Mouse (Mus musculus): ENCODE data around the gene Csf2rb2. TPM values are rescaled to one million over a fixed set of nuclear protein-coding genes. Genes with fewer than 3 reads are reported as not detected.
"Not testable (repeated sequence)": the region's sequence is repeated elsewhere in the genome, so short reads cannot be mapped to it uniquely, and the experiment has no call there.

Csf2rb2 gene
- 1.6 and 1.9 TPM in 2 replicates for polyA plus RNA-seq (2012; rRNA removed)
- 1.1 and 1.2 TPM in 2 replicates for polyA plus RNA-seq (2014; fragmentation: Nextera tagmentation; extraction: Ambion mirVana)

- ATAC-seq (ENCODE audit: insufficient read depth) = no peak
- Histone ChIP-seq H3K9ac (replicated peaks) (no peak within 1 kb of the TSS), H3K9me3 (ENCODE audit: control insufficient read depth, low read length) (no peaks in the 10 kb centered on the region), H3K4me3 (ENCODE audit: insufficient read depth in 1 of 2, low read depth in 2 of 2, low read length in 2 of 2) (0 out of 4 replicates have a peak within 1 kb of the TSS, but pooled peaks of 1 of the 2 experiments have one; percentile 0), H3K4me1 (replicated peaks; ENCODE audit: control insufficient read depth in 2 of 2, insufficient read depth in 2 of 2, low read length in 1 of 2) (no peaks in the 10 kb centered on the region; a peak in 1 of 4 replicates), H3K27me3 (ENCODE audit: control insufficient read depth, insufficient read depth, low read length) (no peaks in the 10 kb centered on the region), H3K27ac (no peak within 1 kb of the TSS), H3K36me3 (replicated peaks; ENCODE audit: control insufficient read depth, insufficient read depth, low read depth) (no peaks in the 10 kb centered on the region), H3K4me2 (ENCODE audit: low read depth) (no peak within 1 kb of the TSS)
- WGBS (ENCODE audit: insufficient replicate concordance) = 27% methylated on average over 10 of the region's 10 CpGs
- no peak for DNase-seq (ENCODE audit: low read depth in 3 of 3, low spot score in 3 of 3)
- no peak for TF ChIP-seq CTCF (IDR thresholded peaks at IDR 0.05; ENCODE audit: low read depth)
- no peak for TF ChIP-seq EP300 (IDR thresholded peaks at IDR 0.05; ENCODE audit: low read depth)
These were observed at the start of gene Csf2rb2 for GRCm38 (mm10) chr15:78305341-78305933. Gene Csf2rb2, minus strand, starts transcription at chr15:78305721.

GRCm38 (mm10) chr15:78354958-78355357 lies 49.4 kb upstream of the Csf2rb2 start:
- Histone ChIP-seq H3K9ac (replicated peaks) (no peak overlapping the region), H3K4me3 (ENCODE audit: insufficient read depth in 1 of 2, low read depth in 2 of 2, low read length in 2 of 2) (no peak overlapping the region), H3K4me1 (replicated peaks; ENCODE audit: control insufficient read depth in 2 of 2, insufficient read depth in 2 of 2, low read length in 1 of 2) (no peaks in the 10 kb centered on the region), H3K27ac (no peak overlapping the region), H3K27me3 (ENCODE audit: control insufficient read depth, insufficient read depth, low read length) (no peaks in the 10 kb centered on the region), H3K9me3 (ENCODE audit: control insufficient read depth, low read length) (no peaks in the 10 kb centered on the region), H3K4me2 (ENCODE audit: low read depth) (no peak overlapping the region), H3K36me3 (replicated peaks; ENCODE audit: control insufficient read depth, insufficient read depth, low read depth) (no peaks in the 10 kb centered on the region)
- ATAC-seq (ENCODE audit: insufficient read depth) = no peak
- TF ChIP-seq CTCF (IDR thresholded peaks at IDR 0.05; ENCODE audit: low read depth) (peak; percentile 72), EP300 (IDR thresholded peaks at IDR 0.05; ENCODE audit: low read depth) (no peak)
- WGBS (ENCODE audit: insufficient replicate concordance) = 0% methylated on average over 1 of the region's 1 CpGs
- DNase-seq (ENCODE audit: low read depth in 3 of 3, low spot score in 3 of 3) = no peak

- Histone ChIP-seq H3K4me2 (ENCODE audit: low read depth) (no peak overlapping the region), H3K27ac (no peak overlapping the region), H3K4me1 (replicated peaks; ENCODE audit: control insufficient read depth in 2 of 2, insufficient read depth in 2 of 2, low read length in 1 of 2) (no peaks in the 10 kb centered on the region), H3K9me3 (ENCODE audit: control insufficient read depth, low read length) (no peaks in the 10 kb centered on the region), H3K27me3 (ENCODE audit: control insufficient read depth, insufficient read depth, low read length) (no peaks in the 10 kb centered on the region), H3K9ac (replicated peaks) (no peak overlapping the region), H3K36me3 (replicated peaks; ENCODE audit: control insufficient read depth, insufficient read depth, low read depth) (no peaks in the 10 kb centered on the region), H3K4me3 (ENCODE audit: insufficient read depth in 1 of 2, low read depth in 2 of 2, low read length in 2 of 2) (no peak overlapping the region)
- ATAC-seq (ENCODE audit: insufficient read depth) = no peak
- no peak for DNase-seq (ENCODE audit: low read depth in 3 of 3, low spot score in 3 of 3)
- TF ChIP-seq CTCF (IDR thresholded peaks at IDR 0.05; ENCODE audit: low read depth) (no peak), EP300 (IDR thresholded peaks at IDR 0.05; ENCODE audit: low read depth) (no peak)
- WGBS (ENCODE audit: insufficient replicate concordance) = 37% methylated on average over 3 of the region's 3 CpGs
These were observed 46.2 kb upstream of the Csf2rb2 start for GRCm38 (mm10) chr15:78351586-78352165.

GRCm38 (mm10) chr15:78344567-78344966 lies 39.0 kb upstream of the Csf2rb2 start:
- DNase-seq (ENCODE audit: low read depth in 3 of 3, low spot score in 3 of 3) (no peak), ATAC-seq (ENCODE audit: insufficient read depth) (no peak)
- no peaks in the 10 kb centered on the region for H3K4me1 ChIP-seq (replicated peaks; ENCODE audit: control insufficient read depth in 2 of 2, insufficient read depth in 2 of 2, low read length in 1 of 2)
- no peak overlapping the region for H3K4me3 ChIP-seq (ENCODE audit: insufficient read depth in 1 of 2, low read depth in 2 of 2, low read length in 2 of 2)
- H3K9me3 ChIP-seq (ENCODE audit: control insufficient read depth, low read length) = no peaks in the 10 kb centered on the region
- H3K27ac ChIP-seq = no peak overlapping the region
- no peaks in the 10 kb centered on the region for H3K36me3 ChIP-seq (replicated peaks; ENCODE audit: control insufficient read depth, insufficient read depth, low read depth)
- 57% methylated on average over 3 of the region's 3 CpGs for WGBS (ENCODE audit: insufficient replicate concordance)
- no peaks in the 10 kb centered on the region for H3K27me3 ChIP-seq (ENCODE audit: control insufficient read depth, insufficient read depth, low read length)
- TF ChIP-seq EP300 (IDR thresholded peaks at IDR 0.05; ENCODE audit: low read depth) = no peak
- TF ChIP-seq CTCF (IDR thresholded peaks at IDR 0.05; ENCODE audit: low read depth) = no peak
- no peak overlapping the region for H3K4me2 ChIP-seq (ENCODE audit: low read depth)
- H3K9ac ChIP-seq (replicated peaks) = no peak overlapping the region

GRCm38 (mm10) chr15:78343683-78344082 lies 38.2 kb upstream of the Csf2rb2 start:
- Histone ChIP-seq H3K27ac (no peak overlapping the region), H3K9me3 (ENCODE audit: control insufficient read depth, low read length) (no peaks in the 10 kb centered on the region), H3K4me3 (ENCODE audit: insufficient read depth in 1 of 2, low read depth in 2 of 2, low read length in 2 of 2) (no peak overlapping the region), H3K36me3 (replicated peaks; ENCODE audit: control insufficient read depth, insufficient read depth, low read depth) (no peaks in the 10 kb centered on the region), H3K4me2 (ENCODE audit: low read depth) (no peak overlapping the region), H3K27me3 (ENCODE audit: control insufficient read depth, insufficient read depth, low read length) (no peaks in the 10 kb centered on the region), H3K4me1 (replicated peaks; ENCODE audit: control insufficient read depth in 2 of 2, insufficient read depth in 2 of 2, low read length in 1 of 2) (no peaks in the 10 kb centered on the region), H3K9ac (replicated peaks) (no peak overlapping the region)
- ATAC-seq (ENCODE audit: insufficient read depth) (no peak), DNase-seq (ENCODE audit: low read depth in 3 of 3, low spot score in 3 of 3) (no peak)
- 13% methylated on average over 1 of the region's 1 CpGs for WGBS (ENCODE audit: insufficient replicate concordance)
- no peak for TF ChIP-seq EP300 (IDR thresholded peaks at IDR 0.05; ENCODE audit: low read depth)
- no peak for TF ChIP-seq CTCF (IDR thresholded peaks at IDR 0.05; ENCODE audit: low read depth)

- WGBS (ENCODE audit: insufficient replicate concordance) = 73% methylated on average over 6 of the region's 7 CpGs
- not testable (repeated sequence) for H3K4me3 ChIP-seq (ENCODE audit: insufficient read depth in 1 of 2, low read depth in 2 of 2, low read length in 2 of 2); ATAC-seq (ENCODE audit: insufficient read depth); H3K27ac ChIP-seq; H3K9ac ChIP-seq (replicated peaks); DNase-seq (ENCODE audit: low read depth in 3 of 3, low spot score in 3 of 3); H3K9me3 ChIP-seq (ENCODE audit: control insufficient read depth, low read length); H3K27me3 ChIP-seq (ENCODE audit: control insufficient read depth, insufficient read depth, low read length); H3K4me1 ChIP-seq (replicated peaks; ENCODE audit: control insufficient read depth in 2 of 2, insufficient read depth in 2 of 2, low read length in 1 of 2); H3K4me2 ChIP-seq (ENCODE audit: low read depth); H3K36me3 ChIP-seq (replicated peaks; ENCODE audit: control insufficient read depth, insufficient read depth, low read depth)
These were observed 35.4 kb upstream of the Csf2rb2 start for GRCm38 (mm10) chr15:78340919-78341318.

All from liver, embryonic 14.5 days (tissue).